Mouse (Mus musculus): ENCODE data around the gene Cenpu.

The Cenpu gene

DNA sequence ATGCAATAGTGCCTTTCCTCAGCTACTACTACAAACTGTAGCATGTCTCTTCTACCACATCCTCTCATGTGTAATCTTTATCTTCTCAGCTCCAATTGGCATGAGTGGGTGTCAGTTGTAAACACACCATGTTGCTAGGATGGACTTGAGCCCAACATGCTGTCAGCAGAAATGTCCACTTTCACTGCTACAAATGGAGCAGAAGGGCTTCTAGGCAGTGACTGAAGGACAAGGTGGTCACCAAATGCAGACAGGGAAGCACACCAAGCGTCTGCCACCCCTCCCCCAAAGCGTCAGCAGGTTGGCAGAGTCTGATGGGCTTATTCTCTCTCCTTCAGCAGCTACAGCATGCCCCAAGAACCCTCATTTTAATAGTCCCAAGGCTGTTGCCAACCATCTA is 41.9 kb downstream of the Cenpu start:
- in situ Hi-C loops (cut with MboI; ENCODE audit: unreplicated experiment in 2 of 2), result no loop called here

DNA sequence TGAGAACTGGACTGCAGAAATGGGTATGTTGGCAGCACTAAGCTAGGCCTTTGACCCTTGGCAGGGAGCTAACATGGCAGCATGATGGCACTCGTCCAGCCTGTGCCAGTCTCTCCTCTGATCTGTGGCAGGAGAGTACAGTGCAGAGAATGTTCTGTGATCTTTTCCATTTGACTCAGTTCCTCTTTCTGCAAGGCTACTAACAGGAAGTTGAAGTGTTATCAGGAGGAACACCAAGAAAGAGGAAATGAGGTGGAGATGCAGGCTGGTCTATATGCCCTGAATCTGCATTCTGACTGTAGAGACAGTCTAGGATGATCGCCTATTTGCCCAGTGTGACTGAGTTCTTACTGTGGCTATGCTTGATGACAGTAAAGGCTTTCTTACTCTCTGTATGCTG is 43.8 kb downstream of the Cenpu start:
- in situ Hi-C loops (cut with MboI; ENCODE audit: unreplicated experiment in 2 of 2), result no loop called here

DNA sequence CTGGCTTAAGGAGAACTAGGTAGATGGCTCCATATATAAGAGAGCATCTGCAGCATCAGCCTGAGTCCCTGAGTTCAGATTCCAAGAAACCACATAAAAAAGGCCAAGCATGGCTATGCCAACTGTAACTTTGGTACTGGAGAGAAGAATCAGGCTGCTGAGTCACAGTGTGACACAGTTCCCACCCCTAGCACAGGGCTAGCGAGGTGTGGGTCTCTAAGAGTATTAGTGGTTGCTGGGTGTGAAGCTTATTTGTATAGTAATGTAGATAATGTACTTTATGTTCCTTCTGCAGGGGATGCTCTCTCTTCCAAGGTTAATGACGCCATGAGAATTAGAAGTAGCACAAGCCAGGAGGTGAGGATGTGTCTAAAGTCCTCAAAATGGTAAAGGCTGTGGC is 44.7 kb downstream of the Cenpu start:
- in situ Hi-C loops (cut with MboI; ENCODE audit: unreplicated experiment in 2 of 2), result no loop called here

DNA sequence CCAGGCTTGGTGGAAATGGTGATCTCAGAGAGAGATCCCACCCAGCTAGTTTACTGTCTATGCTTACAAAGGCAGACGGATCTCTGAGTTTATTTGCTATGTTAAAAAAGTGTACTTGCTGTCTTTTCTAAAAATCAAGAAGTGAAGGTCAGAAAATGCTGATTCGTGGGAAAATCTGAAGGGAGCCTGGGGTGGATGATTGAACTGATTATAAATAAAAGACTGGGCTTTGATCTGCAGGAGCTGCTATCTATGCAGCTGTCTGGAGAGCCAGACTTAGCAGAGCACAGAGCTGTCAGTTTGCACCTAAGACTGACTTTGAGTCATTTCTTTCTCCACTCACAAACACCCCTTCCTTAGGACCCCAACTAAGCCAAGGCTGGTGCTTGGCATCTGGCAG is 45.6 kb downstream of the Cenpu start:
- in situ Hi-C loops (cut with MboI; ENCODE audit: unreplicated experiment in 2 of 2), result no loop called here

DNA sequence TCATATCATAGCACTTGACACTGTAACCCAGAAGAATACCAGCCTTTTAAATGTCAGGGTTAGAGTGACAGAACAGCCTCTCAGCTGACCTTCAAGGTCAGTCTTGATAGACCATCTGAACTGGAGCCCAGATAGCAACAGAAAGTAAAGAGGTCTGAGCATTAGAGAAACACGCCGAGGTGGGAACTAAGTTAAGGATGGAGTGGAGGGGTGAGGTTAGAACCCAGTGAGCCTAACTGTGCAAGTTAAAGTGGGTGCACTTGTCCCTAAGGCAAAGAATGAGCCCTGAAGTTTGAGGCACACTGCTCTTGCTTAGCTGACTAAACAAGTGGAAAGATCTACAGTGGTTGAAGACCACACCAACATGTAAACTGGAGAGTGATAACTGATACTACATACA is 46.3 kb downstream of the Cenpu start:
- in situ Hi-C loops (cut with MboI; ENCODE audit: unreplicated experiment in 2 of 2), result no loop called here

DNA sequence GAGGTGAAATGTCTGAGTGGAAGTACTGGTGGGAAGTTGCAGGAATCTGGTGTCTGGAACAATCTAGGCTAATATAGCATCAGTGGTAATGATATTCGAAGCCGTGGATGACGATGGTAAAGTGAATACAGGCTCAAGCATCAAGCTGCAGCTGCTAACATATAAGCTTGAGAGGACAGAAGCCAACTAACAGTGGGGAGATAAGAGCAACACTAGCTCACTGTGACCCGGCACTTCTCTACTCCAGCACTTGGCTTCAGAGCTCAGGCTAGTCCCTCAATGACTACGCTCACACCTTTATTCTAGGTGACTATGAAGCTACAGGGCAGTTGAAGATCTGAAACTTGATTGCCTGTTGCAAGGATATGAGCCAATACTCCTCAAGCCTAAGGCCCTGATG is 46.9 kb downstream of the Cenpu start:
- in situ Hi-C loops (cut with MboI; ENCODE audit: unreplicated experiment in 2 of 2), result no loop called here

DNA sequence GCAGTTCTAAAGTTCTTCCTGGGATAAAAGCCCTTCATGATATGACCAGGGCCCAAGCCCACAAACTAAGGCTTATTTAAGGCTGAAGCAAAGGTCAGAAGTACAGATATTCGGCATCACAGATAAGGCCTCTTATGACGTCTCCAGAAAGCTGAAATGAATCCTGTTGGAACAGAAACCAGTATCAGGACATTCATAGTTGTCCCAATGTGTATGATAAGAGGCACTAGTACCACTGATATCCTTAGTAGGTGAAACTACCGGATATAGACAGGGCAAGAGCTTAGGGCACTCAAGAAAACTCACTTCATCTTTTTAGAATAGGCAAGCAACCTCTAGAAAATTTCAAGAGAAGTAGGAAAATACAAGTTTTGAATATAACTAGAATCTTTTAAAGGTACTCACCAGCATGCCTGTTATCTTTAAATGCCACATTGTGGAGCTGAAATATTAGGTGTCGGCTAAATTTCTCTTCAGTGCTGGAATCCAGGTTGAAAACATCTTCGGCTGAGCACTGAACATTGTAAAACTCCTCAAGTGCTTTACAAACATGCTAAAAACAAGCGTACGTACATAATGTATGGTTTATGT is 47.6 kb downstream of the Cenpu start:
- in situ Hi-C loops (cut with MboI; ENCODE audit: unreplicated experiment in 2 of 2), result no loop called here

DNA sequence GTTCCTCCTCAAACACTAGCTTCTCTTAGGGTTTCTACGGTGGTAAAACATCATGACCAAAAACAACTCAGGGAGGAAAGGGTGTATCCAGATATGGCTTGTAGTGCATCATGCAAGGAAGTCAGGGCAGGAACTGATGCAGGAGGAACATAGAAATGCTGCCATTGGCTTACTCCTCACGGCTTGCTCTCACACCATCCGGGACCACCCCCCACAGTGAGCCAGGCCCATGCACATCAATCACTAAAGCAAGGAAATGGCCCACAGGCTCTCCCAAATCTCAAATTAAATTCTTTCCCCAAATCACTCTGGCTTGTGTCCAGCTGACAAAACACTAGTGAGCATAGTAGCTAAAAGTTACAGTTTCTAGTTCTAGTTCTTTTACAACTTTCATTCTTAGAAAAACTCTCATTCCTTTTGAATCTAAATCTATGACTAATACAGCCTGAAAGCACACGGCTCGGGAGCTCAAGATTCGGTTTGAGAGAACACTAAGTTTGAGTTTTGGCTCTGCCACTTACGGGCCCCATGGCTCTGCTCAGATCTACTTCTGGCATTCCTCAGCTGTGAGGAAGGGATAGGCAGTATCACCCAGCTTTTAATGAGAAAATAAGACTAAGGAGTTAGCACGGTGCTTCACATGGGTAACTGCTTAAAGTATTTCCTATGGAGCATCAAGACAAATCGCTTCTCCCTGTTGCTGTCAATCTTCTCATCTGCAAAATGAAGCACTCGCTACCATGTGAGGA is 49.3 kb downstream of the Cenpu start:
- in situ Hi-C loops (cut with MboI; ENCODE audit: unreplicated experiment in 2 of 2), result loop anchor here in 1 of 2 experiments (25.0 kb wide), 1 partner anchor 1086 kb away; the partner anchor contains the start of gene Ing2

DNA sequence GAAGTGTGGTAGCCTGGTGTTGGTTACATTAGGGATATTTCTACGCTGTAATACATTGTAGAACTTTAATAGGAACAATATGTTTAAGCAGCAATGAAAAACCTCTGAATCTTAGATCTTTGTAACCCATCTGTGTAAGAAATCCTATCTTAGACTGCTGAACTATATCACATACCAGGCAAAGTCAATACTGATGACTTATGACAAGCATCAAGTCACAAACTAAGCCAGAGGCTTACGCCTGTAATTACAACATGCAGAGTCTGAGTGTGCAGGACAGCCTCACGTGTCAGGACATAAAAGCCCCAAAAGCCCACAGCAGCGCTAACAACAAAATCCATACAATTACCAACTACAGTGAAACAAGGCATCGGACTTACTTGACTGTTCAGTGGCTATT is 51.8 kb downstream of the Cenpu start:
- in situ Hi-C loops (cut with MboI; ENCODE audit: unreplicated experiment in 2 of 2), result loop anchor here in 1 of 2 experiments (25.0 kb wide), 1 partner anchor 1084 kb away; the partner anchor contains the start of gene Ing2

DNA sequence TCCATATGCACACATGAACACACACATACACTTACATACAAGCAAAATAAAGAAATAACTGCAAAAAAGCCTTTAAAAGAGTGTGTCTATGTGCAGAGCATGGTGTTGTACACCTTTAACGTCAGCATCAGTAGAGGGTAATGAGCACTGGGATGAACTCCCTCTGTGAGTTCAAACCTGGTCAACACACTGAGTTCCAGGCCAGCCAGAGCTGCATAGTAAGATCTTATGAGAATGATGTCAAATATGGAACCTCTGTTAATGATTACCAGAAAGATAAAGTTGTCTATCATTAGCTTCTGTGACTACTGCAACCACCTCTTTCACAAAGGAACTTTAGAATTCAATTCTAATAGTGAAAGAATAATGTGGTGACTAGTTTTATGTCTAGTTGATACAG is 55.1 kb downstream of the Cenpu start:
- in situ Hi-C loops (cut with MboI; ENCODE audit: unreplicated experiment in 2 of 2), result loop anchor here in 1 of 2 experiments (25.0 kb wide), 1 partner anchor 1080 kb away; the partner anchor contains the start of gene Ing2

DNA sequence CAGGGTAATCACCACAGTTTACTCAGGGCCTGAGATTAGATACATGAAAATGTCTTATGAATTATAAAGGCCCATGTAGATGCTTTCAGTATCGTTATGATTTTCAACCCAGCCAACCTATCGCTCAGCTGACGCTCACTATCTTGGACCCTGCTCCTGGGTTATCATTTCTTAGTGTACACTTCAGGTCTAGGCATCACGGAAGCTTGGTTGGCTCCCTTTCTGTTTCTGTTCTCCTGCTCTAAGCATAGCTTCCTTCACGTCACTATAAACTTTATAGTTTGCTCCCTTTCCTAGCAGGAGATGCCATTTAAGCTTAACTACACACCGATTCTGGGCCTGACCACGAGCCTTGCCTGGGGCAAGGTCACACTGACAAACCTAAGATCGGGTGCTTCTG is 59.7 kb downstream of the Cenpu start:
- in situ Hi-C loops (cut with MboI; ENCODE audit: unreplicated experiment in 2 of 2), result loop anchor here in 1 of 2 experiments (25.0 kb wide), 1 partner anchor 1076 kb away; the partner anchor contains the start of gene Ing2

DNA sequence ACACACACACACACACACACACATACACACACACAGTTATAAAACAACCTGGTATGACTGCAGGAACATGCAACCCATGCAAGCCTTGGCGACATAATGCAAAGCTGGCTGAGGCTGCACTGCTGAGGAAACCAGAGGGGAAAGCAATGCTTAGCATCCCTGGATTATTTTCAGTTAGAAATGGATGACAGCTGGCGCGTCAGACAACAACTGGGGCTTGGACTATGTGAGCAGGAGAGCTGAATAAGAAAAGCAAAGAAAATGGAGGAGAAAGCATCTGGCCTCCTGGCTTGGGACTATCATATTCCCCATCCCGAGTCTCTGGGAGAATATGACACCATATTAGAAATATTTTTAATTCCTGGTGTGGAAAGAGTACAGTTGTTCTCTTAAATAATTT is 61.1 kb downstream of the Cenpu start:
- in situ Hi-C loops (cut with MboI; ENCODE audit: unreplicated experiment in 2 of 2), result loop anchor here in 1 of 2 experiments (25.0 kb wide), 1 partner anchor 1074 kb away; the partner anchor contains the start of gene Ing2

DNA sequence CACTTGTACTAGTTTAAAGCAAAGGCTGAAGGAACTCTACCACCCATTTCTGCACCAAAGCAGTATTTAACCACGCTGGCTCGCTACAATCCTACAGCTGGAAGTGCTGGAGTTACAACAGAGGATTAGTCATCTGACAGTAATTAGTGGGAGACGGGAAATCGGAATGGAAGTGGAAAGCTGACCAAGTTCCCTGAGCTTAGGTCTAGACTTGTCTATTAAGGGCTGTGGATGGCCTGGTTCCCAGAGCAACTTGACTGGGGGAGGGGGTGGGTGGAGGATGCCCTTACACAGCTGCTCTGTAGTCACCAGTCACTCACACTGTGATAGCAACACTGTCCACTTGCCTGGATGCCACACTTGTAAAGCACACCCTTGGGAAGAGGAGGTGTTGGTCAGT is 61.5 kb downstream of the Cenpu start:
- in situ Hi-C loops (cut with MboI; ENCODE audit: unreplicated experiment in 2 of 2), result loop anchor here in 1 of 2 experiments (25.0 kb wide), 1 partner anchor 1074 kb away; the partner anchor contains the start of gene Ing2

DNA sequence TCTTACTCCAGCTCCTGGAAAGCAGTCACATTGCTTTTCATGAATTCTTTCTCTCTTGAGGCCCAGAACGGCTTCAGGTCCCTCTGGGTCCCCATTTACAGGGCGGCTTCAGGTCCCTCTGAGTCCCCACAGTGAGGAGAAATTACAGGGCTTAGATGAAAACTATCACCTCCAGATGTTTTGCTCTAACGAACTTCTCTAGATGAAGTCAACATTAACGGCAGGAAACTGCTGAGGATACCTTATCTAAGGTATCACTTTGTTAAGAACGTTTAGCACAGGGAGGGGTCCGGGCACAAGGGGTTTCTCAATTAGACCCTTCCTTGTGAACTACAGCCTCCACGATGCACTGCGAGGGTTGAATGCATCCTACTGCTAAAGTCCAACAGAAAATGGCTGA is 64.1 kb downstream of the Cenpu start:
- in situ Hi-C loops (cut with MboI; ENCODE audit: unreplicated experiment in 2 of 2), result loop anchor here in 1 of 2 experiments (25.0 kb wide), 1 partner anchor 1071 kb away; the partner anchor contains the start of gene Ing2

DNA sequence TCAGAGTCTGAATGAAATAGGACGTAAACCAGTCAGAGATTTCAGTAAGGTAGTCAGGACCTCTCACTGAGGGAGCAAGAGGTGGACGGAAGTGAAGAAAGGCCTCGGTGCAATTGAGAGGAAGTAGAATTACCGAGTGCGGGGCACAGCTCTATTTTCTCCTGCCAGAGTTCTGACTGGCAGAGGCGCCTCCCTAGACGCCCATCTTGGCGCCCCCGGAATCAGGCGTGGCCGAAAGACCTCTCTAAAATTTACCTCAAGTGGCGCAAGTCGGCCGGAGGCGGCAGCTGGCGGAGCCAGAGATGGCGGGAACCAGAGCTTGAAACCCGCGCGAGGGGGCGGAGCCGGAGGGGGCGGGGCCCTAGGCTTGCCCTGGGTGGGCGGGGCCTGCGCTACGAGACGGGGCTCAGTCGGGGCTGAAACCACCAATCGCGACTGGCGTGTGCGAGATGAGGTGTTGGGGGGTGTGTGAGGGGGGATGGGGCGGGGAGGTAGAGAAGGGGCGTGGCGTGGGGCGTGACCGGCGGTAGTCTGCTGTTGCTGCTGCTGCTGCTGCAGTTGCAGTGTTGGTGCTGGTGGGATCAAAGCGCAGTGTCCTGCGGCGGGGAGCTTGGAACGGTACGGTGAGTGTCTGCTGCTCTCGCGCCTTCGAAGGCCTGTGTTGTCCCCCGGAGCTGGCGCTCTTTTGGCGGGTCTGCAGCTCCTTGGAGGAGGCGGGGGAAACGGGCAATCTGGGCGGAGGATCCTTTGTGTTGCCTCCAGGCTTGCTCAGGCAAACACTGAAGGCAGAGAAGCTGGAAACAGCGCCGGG is 65.3 kb downstream of the Cenpu start, which contains the start of the genes Primpol and Casp3:
Gene Primpol, minus strand, starts transcription at position 334 of the 811 bp plus-strand sequence.
Gene Casp3, plus strand, starts transcription at position 413 of the 811 bp plus-strand sequence.
- in situ Hi-C loops (cut with MboI; ENCODE audit: unreplicated experiment in 2 of 2), result loop anchor here in 1 of 2 experiments (25.0 kb wide), 1 partner anchor 1070 kb away; the partner anchor contains the start of gene Ing2

DNA sequence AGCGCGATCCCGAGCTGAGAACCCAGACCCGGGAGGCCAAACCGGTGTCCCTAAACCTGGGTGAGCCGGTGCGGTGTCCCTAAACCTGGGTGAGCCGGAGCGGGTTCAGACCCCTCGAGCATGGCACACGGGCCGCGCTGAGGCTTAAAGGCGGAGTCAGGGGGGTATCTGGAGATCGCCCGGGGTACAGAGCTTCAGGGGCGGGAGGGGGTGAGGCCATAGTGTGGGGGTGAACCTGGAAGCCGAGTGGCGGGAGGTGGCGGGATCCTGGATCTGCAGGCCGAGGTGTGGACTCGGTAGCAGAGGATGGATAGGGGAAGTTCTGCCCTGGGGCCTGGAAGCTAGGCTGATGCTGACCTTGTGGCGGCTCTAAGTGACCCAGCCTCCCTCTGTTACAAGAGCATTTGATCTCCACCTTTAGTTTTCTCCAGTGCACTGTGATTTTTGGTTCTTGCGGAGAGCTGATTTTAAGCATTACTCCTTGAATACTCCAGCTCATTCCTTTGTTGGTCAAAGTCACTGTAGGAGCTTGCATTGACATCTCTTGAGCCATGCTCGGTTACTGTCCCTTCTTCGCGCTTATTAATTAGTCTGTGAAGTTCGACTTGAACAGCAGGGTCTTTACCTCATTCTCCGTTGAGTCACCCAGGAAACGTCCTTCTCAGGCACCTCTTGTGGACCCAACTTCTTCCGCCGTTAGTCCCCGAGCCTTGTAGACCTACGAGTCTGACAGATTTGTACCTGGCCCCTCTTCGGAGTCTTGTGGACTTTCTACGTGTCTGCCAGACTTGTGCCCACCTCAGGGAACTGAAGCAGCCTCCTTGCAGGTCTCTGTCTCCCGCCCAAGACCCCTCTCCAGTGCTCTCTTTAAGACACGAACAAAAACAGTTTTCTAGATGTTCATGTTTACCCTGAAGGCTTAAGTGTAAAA is 66.1 kb downstream of the Cenpu start:
- in situ Hi-C loops (cut with MboI; ENCODE audit: unreplicated experiment in 2 of 2), result loop anchor here in 1 of 2 experiments (25.0 kb wide), 1 partner anchor 1069 kb away; the partner anchor contains the start of gene Ing2

DNA sequence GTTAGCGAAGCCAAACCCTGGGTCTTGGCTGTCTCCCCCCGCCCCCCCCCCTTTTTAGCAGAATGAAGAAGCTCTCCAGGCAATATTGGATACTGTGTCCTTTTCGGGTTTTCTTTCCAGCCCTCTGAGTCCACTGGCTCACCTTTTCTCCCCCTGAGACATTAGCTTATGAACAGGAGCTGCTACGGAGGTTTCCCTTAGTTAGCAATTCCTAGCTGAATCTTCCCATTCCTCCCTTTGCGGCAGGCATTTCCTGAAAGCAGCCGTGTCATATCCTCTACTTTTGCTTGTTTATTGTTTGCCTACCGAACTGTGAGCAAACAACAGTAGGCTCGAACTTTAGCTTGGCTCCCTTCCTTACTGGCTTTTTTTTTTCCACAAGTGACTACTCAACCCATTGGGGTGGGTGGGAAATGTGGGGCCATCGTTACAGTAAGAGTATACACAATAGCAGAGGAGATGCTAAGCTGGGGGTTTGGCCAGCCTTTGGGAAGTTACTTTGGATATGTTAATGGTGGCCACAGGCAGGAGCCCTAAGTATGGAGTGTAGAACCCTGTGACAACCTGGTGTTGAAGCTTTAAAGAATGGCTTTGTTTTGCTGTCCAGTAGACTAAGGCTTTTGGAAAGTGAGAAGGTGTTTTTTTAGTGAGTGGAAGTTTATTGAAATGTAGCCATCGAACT is 67.0 kb downstream of the Cenpu start:
- in situ Hi-C loops (cut with MboI; ENCODE audit: unreplicated experiment in 2 of 2), result loop anchor here in 1 of 2 experiments (25.0 kb wide), 1 partner anchor 1069 kb away; the partner anchor contains the start of gene Ing2

DNA sequence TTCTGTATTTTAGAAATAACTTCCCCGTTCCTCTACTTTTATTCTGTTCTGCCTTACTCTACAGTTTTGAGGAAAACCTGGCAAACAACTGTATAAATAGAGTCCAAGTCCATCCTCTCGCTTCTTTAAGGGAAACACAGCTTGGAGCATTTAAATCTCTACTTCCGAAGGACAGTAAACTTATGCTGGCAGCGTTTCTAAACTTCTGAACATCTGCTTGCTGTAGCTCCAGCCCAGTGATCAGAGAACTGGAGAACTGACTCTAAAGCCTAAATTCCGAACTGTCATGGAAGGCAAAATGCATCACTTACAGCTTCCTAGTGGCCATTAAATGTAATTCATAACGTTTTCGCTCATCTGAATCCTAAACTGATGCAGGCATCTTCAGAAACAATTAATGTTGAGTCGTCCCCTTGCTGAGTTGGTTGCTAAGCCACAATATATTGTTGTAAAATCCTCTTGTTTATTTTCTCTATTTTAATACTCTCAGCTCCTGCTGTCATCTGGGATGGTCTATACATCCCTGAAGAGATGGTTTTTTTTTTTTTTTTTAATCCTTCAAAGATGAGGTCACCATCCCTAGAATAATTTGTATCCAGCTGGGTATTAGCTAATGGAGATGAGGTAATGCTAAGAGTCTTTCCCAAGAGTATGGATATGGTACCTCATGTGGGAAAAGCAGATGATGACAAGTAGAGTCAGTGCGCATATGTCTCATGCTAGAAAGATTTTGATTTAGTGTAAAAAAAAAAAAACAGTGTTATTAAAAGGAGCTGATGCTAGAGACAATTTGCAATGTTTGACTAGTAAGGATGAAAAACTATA is 70.8 kb downstream of the Cenpu start:
- in situ Hi-C loops (cut with MboI; ENCODE audit: unreplicated experiment in 2 of 2), result loop anchor here in 1 of 2 experiments (25.0 kb wide), 1 partner anchor 1065 kb away; the partner anchor contains the start of gene Ing2
